ENCODE assay signal across 10 mouse cellular contexts in the genomic region with DNA sequence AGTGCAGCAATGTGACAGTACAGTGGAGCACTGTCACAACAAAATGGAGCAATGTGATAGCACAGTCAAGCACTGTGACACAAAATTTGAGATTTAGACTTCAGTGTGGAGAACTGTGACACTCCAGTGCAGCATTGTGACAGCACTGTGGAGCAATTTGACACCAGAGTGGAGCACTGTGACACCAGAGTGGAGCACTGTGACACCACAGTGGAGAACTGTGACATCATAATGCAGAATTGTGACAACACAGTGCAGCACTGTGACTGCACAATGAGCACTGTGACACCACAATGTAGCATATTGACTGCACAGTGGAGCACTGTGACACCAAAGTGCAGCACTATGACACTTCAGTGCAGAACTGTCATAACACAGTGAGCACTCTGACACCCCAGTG.
DNase-seq lines count a peak whose midpoint lies in the region; ATAC-seq lines count a peak whose summit lies in the region.
"Had no signal": no experiment of that assay in that cellular context is flagged by ENCODE, and none has a peak within 500 bp of the region (broad histone marks: within the 10 kb centered on the region; RNA-seq: fewer than 3 reads in every experiment).

No protein-coding gene starts in this region.

- no peak overlapping the region for H3K9ac ChIP-seq in heart, embryonic 16.5 days (ENCODE audit: low read length)
- no peak overlapping the region for H3K9ac ChIP-seq in embryonic facial prominence, embryonic 13.5 days
- H3K9ac ChIP-seq in hindbrain, embryonic 14.5 days: no peak overlapping the region

- ATAC-seq in heart, embryonic 16.5 days (replicated peaks; ENCODE audit: extremely low read depth, insufficient read depth, low FRiP score): peak; percentile 25; the same call in 1 of the 2 replicates
- peak; percentile 75 for ATAC-seq in embryonic facial prominence, embryonic 13.5 days (ENCODE audit: insufficient number of reproducible peaks, insufficient read depth, low FRiP score, low TSS enrichment, low read depth)
- peak; percentile 47 for ATAC-seq in hindbrain, embryonic 14.5 days (ENCODE audit: low FRiP score)
- peak; percentile 73 for ATAC-seq in megakaryocyte-erythroid progenitor cell, adult 5-6 weeks (replicated peaks; ENCODE audit: low FRiP score, low TSS enrichment, poor library complexity, severe bottlenecking)

- no peak overlapping the region for H3K4me2 ChIP-seq in heart, embryonic 16.5 days (ENCODE audit: low read depth, low read length)
- no peak overlapping the region for H3K4me2 ChIP-seq in embryonic facial prominence, embryonic 13.5 days
- no peak overlapping the region for H3K4me2 ChIP-seq in hindbrain, embryonic 14.5 days (replicated peaks)

- no peaks in the 10 kb centered on the region for H3K27me3 ChIP-seq in heart, embryonic 16.5 days (ENCODE audit: control insufficient read depth, insufficient read depth, low read length)
- no peaks in the 10 kb centered on the region for H3K27me3 ChIP-seq in embryonic facial prominence, embryonic 13.5 days
- no peaks in the 10 kb centered on the region for H3K27me3 ChIP-seq in hindbrain, embryonic 14.5 days (ENCODE audit: control insufficient read depth, insufficient read depth, low read length)

- H3K27ac ChIP-seq in heart, embryonic 16.5 days (ENCODE audit: low read length): no peak overlapping the region
- no peak overlapping the region for H3K27ac ChIP-seq in embryonic facial prominence, embryonic 13.5 days
- no peak overlapping the region for H3K27ac ChIP-seq in hindbrain, embryonic 14.5 days

- no peaks in the 10 kb centered on the region for H3K36me3 ChIP-seq in heart, embryonic 16.5 days (ENCODE audit: control insufficient read depth, insufficient read depth)
- H3K36me3 ChIP-seq in embryonic facial prominence, embryonic 13.5 days: no peaks in the 10 kb centered on the region
- H3K36me3 ChIP-seq in hindbrain, embryonic 14.5 days (replicated peaks; ENCODE audit: control insufficient read depth, insufficient read depth): no peaks in the 10 kb centered on the region

- H3K4me1 ChIP-seq in heart, embryonic 16.5 days (ENCODE audit: control insufficient read depth, insufficient read depth, low read length): no peaks in the 10 kb centered on the region
- H3K4me1 ChIP-seq in embryonic facial prominence, embryonic 13.5 days: no peaks in the 10 kb centered on the region
- no peaks in the 10 kb centered on the region for H3K4me1 ChIP-seq in hindbrain, embryonic 14.5 days (replicated peaks; ENCODE audit: control insufficient read depth, insufficient read depth, low read length)

- no peak for DNase-seq in heart, postnatal 25 days (ENCODE audit: low spot score)
- DNase-seq in hindbrain, embryonic 14.5 days (ENCODE audit: low spot score): no peak
- DNase-seq in right cerebral cortex, postnatal 36 days (ENCODE audit: low spot score in 2 of 2): no peak
- DNase-seq in natural killer cell, adult 2 months (ENCODE audit: low spot score in 2 of 2): no peak
- DNase-seq in T-cell, adult 2 months (ENCODE audit: low spot score): no peak
- DNase-seq: cerebellum, postnatal 10 days; lung, adult 2 months had no signal

- intact Hi-C loops in heart, postnatal 25 days (cut with DNase I): no loop called here

- H3K4me3 ChIP-seq in heart, embryonic 16.5 days (ENCODE audit: low read length): no peak overlapping the region
- no peak overlapping the region for H3K4me3 ChIP-seq in embryonic facial prominence, embryonic 13.5 days
- H3K4me3 ChIP-seq in hindbrain, embryonic 14.5 days (replicated peaks; ENCODE audit: low read length): no peak overlapping the region

- peaks cover 34% of the 10 kb centered on the region for H3K9me3 ChIP-seq in heart, embryonic 16.5 days (replicated peaks; ENCODE audit: control insufficient read depth, low read length)
- peaks cover 53% of the 10 kb centered on the region for H3K9me3 ChIP-seq in embryonic facial prominence, embryonic 13.5 days
- H3K9me3 ChIP-seq in hindbrain, embryonic 14.5 days (ENCODE audit: control insufficient read depth, low read length): peaks cover 58% of the 10 kb centered on the region

Comparison
In these comparisons a context has a peak if more than half of its experiments do, and no peak if none do; other contexts are left out.
1. ATAC-seq: peak in every context shown above with its lines; median percentile 75 in embryonic facial prominence, embryonic 13.5 days; 73 in megakaryocyte-erythroid progenitor cell, adult 5-6 weeks; 47 in hindbrain, embryonic 14.5 days; 25 in heart, embryonic 16.5 days.